Mouse (Mus musculus) heart, postnatal 0 days (tissue): ENCODE results near the gene Kcnc2.

Experiments used
- CTCF ChIP-seq: IDR thresholded peaks from 2 replicates; pipeline ENCODE4 v1.5.1; 2016; ENCODE audit warnings: antibody characterized with exemption, control low read depth, low read depth
- EP300 ChIP-seq: IDR thresholded peaks from 2 replicates; pipeline ENCODE4 v1.6.1; 2016; ENCODE audit warnings: antibody characterized with exemption, low read depth

GRCm38 (mm10) chr10:112397194-112397593 is 126.3 kb downstream of the Kcnc2 start:
- TF ChIP-seq CTCF: no peak
- no peak for TF ChIP-seq EP300
